Mouse (Mus musculus) CH12.LX (cell line): Measurements from ENCODE around the gene Pnp2. TPM values are rescaled to one million over a fixed set of nuclear protein-coding genes. Genes with fewer than 3 reads are reported as not detected.

ENCODE experiments used
- DNase-seq: peaks from one replicate; pipeline ENCODE4 v3.0.0-alpha.2; 2013; ENCODE audit errors: extremely low read depth
- H3K27ac ChIP-seq: 2 replicates; pipeline ENCODE4 v1.5.1; 2012; ENCODE audit warnings: low read depth, mild to moderate bottlenecking, control low read depth, moderate library complexity; ENCODE audit not compliant: insufficient read depth
- H3K27me3 ChIP-seq: replicated peaks from 2 replicates; pipeline ENCODE3; 2012; ENCODE audit warnings: inconsistent platforms
- H3K36me3 ChIP-seq, 2 experiments: replicated peaks in 1 of 2; 2 replicates each; pipeline versions ENCODE3 to v1.6.1; 2012; ENCODE audit warnings: inconsistent platforms in 1 of 2, low read length in 1 of 2, mild to moderate bottlenecking in 1 of 2, mixed read lengths in 1 of 2, moderate library complexity in 1 of 2; ENCODE audit not compliant: control insufficient read depth in 1 of 2, insufficient read depth in 1 of 2
- H3K4me1 ChIP-seq, 2 experiments: 2 replicates each; pipeline ENCODE4 v1.6.1; 2012; ENCODE audit warnings: inconsistent platforms in 1 of 2, moderate library complexity in 1 of 2; ENCODE audit not compliant: insufficient read depth in 2 of 2, control insufficient read depth in 1 of 2
- H3K4me2 ChIP-seq: 2 replicates; pipeline ENCODE4 v1.6.1; 2012; ENCODE audit warnings: low read depth, mild to moderate bottlenecking, control low read depth; ENCODE audit not compliant: poor library complexity, insufficient read depth, severe bottlenecking
- H3K4me3 ChIP-seq, 3 experiments: fragments of 150-350 bp in 1 of 3; sonication (generic) in 1 of 3; replicated peaks in 1 of 3; 2 replicates each; pipeline versions ENCODE3 to v1.5.1; 2011 to 2012; ENCODE audit warnings: low read depth in 2 of 3, low read length in 2 of 3, mild to moderate bottlenecking in 2 of 3, moderate library complexity in 2 of 3, control low read depth in 1 of 3, improper control_type of control experiment in 1 of 3, inconsistent platforms in 1 of 3, mixed read lengths in 1 of 3; ENCODE audit not compliant: poor library complexity in 1 of 3
- H3K79me2 ChIP-seq: replicated peaks from 2 replicates; pipeline ENCODE4 v1.6.1; 2012; ENCODE audit warnings: mild to moderate bottlenecking, moderate library complexity; ENCODE audit not compliant: control insufficient read depth, poor library complexity, insufficient read depth, severe bottlenecking; ENCODE audit errors: extremely low read depth
- H3K9ac ChIP-seq: 2 replicates; pipeline ENCODE4 v1.6.1; 2012; ENCODE audit warnings: low read depth, mild to moderate bottlenecking, control low read depth, moderate library complexity; ENCODE audit not compliant: insufficient read depth
- H3K9me3 ChIP-seq: replicated peaks from 2 replicates; pipeline ENCODE3; 2012; ENCODE audit warnings: low read length, inconsistent platforms, mixed read lengths
- E2F4 ChIP-seq: IDR thresholded peaks from 2 replicates; pipeline ENCODE4 v1.6.1; 2011; ENCODE audit warnings: low read depth, low read length, improper control_type of control experiment; ENCODE audit not compliant: insufficient replicate concordance
- ELF1 ChIP-seq: IDR thresholded peaks from 2 replicates; pipeline ENCODE4 v1.6.1; 2014; ENCODE audit warnings: low read depth, mild to moderate bottlenecking, inconsistent platforms, low read length, improper control_type of control experiment
- EP300 ChIP-seq: IDR thresholded peaks from 2 replicates; pipeline ENCODE4 v1.6.1; 2011; ENCODE audit warnings: low read length, improper control_type of control experiment
- ETS1 ChIP-seq: conservative IDR thresholded peaks from 2 replicates; pipeline ENCODE4 v1.6.1; 2012; ENCODE audit warnings: low read depth, mild to moderate bottlenecking, inconsistent platforms, low read length, improper control_type of control experiment, moderate library complexity
- IRF4 ChIP-seq: IDR thresholded peaks from 2 replicates; pipeline ENCODE4 v1.6.1; 2014; ENCODE audit warnings: low read depth, mild to moderate bottlenecking, inconsistent platforms, low read length, improper control_type of control experiment
- MAFK ChIP-seq: IDR thresholded peaks from 2 replicates; pipeline ENCODE4 v1.6.1; 2011; ENCODE audit warnings: low read length, improper control_type of control experiment; ENCODE audit not compliant: insufficient replicate concordance
- POLR2AphosphoS2 ChIP-seq: IDR thresholded peaks from 2 replicates; pipeline ENCODE4 v1.6.1; 2011; ENCODE audit warnings: low read depth, low read length, improper control_type of control experiment
- RCOR1 ChIP-seq: conservative IDR thresholded peaks from 2 replicates; pipeline ENCODE4 v1.6.1; 2012; ENCODE audit warnings: low read depth, mild to moderate bottlenecking, inconsistent platforms, low read length, improper control_type of control experiment
- SIN3A ChIP-seq: IDR thresholded peaks from 2 replicates; pipeline ENCODE4 v1.6.1; 2012; ENCODE audit warnings: low read length, improper control_type of control experiment, inconsistent platforms
- UBTF ChIP-seq: IDR thresholded peaks from 2 replicates; pipeline ENCODE4 v1.6.1; 2012; ENCODE audit warnings: low read depth, mild to moderate bottlenecking, inconsistent platforms, low read length, improper control_type of control experiment, moderate library complexity
- ZC3H11A ChIP-seq: IDR thresholded peaks from 2 replicates; pipeline ENCODE4 v1.6.1; 2012; ENCODE audit warnings: low read depth, mild to moderate bottlenecking, inconsistent platforms, low read length, improper control_type of control experiment
- dilution Hi-C: fragments of 300-500 bp; cut with MboI; formaldehyde crosslinking; loops from 2 replicates; pipeline ENCODE4 v1.14.3; 2020; ENCODE audit warnings: low sequenced_read_pairs; ENCODE audit not compliant: extremely low pct_unique_long_range_greater_than_20kb, extremely low pct_ligation_motif_present
- in situ Hi-C: fragments of 300-500 bp; cut with MboI; formaldehyde crosslinking; loops from 3 replicates; pipeline ENCODE4 v1.14.3; 2019; ENCODE audit warnings: low sequenced_read_pairs, low pct_ligation_motif_present, low pct_unique_long_range_greater_than_20kb, mixed read lengths
- polyA plus RNA-seq: library from polyadenylated mRNA; unstranded; fragments of >175 nt; gene quantifications from 2 replicates; pipeline ENCODE4 v1.2.1, GENCODE M21; 2012; ENCODE audit warnings: low read depth; ENCODE audit not compliant: insufficient read length
- total RNA-seq, 2 experiments: library from RNA; depleted of rRNA; stranded (reverse); fragments of 300-350 nt in 1 of 2; fragments of >200 nt in 1 of 2; gene quantifications; 2 replicates each; pipeline ENCODE4 v1.2.3; 2012 to 2014

The Pnp2 gene
- total and polyA plus RNA-seq, 3 experiments, result 0.21 TPM; not detected in 2

- TF ChIP-seq IRF4 (peak; percentile 91), ELF1 (no peak), MAFK (no peak), EP300 (peak; percentile 41; the same call in 1 of the 2 replicates), SIN3A (no peak)
Measured at GRCm38 (mm10) chr14:50991037-50991436, 35.2 kb downstream of the Pnp2 start (continued).

- no peak for TF ChIP-seq UBTF
- peak; percentile 34; the same call in 1 of the 2 replicates for TF ChIP-seq ELF1
- Histone ChIP-seq H3K36me3 (no peaks in the 10 kb centered on the region), H3K79me2 (no peaks in the 10 kb centered on the region), H3K4me2 (no peak overlapping the region), H3K27ac (no peak overlapping the region), H3K27me3 (no peaks in the 10 kb centered on the region), H3K9ac (no peak overlapping the region), H3K9me3 (no peaks in the 10 kb centered on the region), H3K4me1 (peaks cover 0 to 8% of the 10 kb centered on the region in 2 experiments; a peak in 2 of 4 replicates), H3K4me3 (no peak overlapping the region)
- no peak for DNase-seq
- in situ Hi-C loops, result no loop called here
- dilution Hi-C loops, result no loop called here
Measured at GRCm38 (mm10) chr14:50997088-50997487, 41.3 kb downstream of the Pnp2 start.

- TF ChIP-seq SIN3A, result no peak
- TF ChIP-seq E2F4, result no peak
- TF ChIP-seq ZC3H11A, result no peak
- no peak for TF ChIP-seq ETS1
- no peak for TF ChIP-seq RCOR1
- TF ChIP-seq POLR2AphosphoS2, result no peak
- no peak overlapping the region for H3K4me3 ChIP-seq
- dilution Hi-C loops, result no loop called here
- H3K36me3 ChIP-seq, result no peaks in the 10 kb centered on the region
- no peaks in the 10 kb centered on the region for H3K79me2 ChIP-seq
- H3K9ac ChIP-seq, result no peak overlapping the region
- in situ Hi-C loops, result no loop called here
- no peak for DNase-seq
- no peaks in the 10 kb centered on the region for H3K9me3 ChIP-seq
- H3K27me3 ChIP-seq, result no peaks in the 10 kb centered on the region
- no peak overlapping the region for H3K27ac ChIP-seq
- no peak overlapping the region for H3K4me2 ChIP-seq
- peaks cover 0 to 8% of the 10 kb centered on the region in 2 experiments; a peak in 2 of 4 replicates for H3K4me1 ChIP-seq
Measured at GRCm38 (mm10) chr14:50997999-50998666, 42.3 kb downstream of the Pnp2 start.
